Mouse (Mus musculus): ENCODE measurements around the gene Gm39115.
"Not testable (repeated sequence)": the region's sequence is repeated elsewhere in the genome, so short reads cannot be mapped to it uniquely, and the experiment has no call there.

Gm39115 gene

DNA sequence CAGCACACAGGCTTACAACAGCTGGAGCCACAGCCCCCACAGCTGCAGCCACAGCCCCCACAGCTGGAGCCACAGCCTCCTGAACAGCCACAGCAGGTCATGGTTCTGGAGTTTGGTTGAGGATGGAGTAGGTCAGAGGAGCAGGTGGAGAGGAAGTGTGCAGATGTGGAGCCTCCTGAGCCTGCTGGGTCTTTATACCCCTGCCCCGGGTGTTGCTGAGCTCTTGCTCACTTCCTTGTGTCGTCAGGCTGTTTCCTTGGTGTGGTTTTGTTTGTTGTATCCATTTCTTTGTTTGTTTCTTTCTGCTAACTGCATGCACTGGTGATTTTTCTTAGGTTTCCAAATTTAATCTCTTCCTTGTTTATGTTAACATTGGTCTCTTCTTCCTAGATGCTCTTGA lies at the start of gene Gm39115:
Gene Gm39115, minus strand, starts transcription at position 101 of the 400 bp plus-strand sequence.
- not testable (repeated sequence) for DNase-seq

DNA sequence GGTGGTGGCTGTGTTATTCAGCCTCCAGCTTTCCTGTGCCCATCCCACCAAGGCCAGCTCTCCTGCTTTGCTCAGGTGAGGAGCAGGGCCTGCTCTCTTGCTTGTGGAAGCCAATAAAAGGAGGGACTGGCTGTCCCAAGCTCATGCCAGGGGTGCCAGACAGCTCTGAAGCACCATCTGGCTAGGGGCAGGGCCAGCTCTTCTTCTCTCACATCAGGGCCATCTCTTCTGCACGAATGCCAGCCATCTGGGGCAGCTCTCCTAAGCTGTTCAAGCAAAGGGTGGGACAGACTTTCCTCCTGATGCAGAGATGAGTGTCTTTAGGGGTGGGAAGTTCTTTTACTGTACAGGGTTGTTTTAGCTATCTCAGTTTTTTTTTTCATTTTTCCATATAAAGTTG lies 45.2 kb upstream of the Gm39115 start:
- no peak for DNase-seq

DNA sequence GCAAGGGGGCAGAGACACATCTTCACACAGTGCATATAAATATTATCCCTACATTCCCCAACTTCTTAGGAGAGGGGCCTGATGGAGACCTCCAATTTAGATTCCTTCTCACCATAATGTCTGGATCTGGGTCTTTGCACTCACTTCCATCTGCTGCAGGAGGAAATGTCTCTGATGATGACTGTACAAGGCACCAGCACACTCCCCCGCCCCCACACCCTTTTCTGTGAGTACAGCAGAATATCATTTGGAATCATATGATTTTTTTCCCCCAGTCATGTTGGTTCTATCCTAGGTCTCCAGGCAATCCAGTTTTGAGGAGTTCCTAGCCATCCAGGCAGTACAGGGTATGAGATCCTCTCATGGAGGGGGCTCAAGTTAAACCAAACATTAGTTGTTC lies 42.9 kb upstream of the Gm39115 start:
- no peak for DNase-seq

DNA sequence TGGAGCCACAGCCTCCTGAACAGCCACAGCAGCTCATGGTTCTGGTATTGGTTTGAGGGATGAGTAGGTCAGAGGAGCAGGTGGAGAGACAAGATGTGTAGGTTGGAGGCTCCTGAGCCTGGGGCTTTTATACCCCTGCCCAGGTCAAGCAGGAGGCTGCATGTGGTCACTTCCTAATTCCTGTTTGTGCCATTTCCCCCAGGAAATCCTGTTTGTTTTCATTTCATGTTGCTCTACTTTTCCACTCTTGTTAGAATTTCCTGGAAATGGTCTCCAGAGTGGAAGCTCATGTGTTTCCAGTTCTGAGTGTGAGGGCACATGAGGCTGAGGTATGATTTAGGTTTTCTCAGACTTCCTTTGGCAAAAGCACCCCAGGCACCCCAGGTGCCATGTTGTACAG lies 40.1 kb upstream of the Gm39115 start, which contains the start of gene Krtap5-2:
Gene Krtap5-2, minus strand, starts transcription at position 101 of the 400 bp plus-strand sequence.
- DNase-seq: not testable (repeated sequence)

DNA sequence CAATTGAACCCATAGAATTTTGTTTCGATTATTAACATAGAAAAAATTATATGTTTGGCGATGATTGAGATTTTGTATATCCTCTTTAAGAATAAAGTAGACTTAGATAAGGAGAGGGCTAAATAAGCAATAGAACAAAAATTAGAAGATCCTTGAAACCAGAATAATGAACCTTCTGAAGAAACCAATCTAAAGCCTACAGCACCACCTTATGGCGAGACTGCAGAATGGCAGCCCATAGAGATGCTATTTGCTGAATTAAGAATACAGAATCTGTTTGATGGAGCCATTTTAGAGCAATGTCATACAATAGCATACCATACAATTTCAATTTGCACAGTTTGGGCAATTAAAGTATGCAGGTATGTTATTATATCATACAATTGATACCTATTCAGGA lies 34.0 kb upstream of the Gm39115 start:
- DNase-seq: no peak

DNA sequence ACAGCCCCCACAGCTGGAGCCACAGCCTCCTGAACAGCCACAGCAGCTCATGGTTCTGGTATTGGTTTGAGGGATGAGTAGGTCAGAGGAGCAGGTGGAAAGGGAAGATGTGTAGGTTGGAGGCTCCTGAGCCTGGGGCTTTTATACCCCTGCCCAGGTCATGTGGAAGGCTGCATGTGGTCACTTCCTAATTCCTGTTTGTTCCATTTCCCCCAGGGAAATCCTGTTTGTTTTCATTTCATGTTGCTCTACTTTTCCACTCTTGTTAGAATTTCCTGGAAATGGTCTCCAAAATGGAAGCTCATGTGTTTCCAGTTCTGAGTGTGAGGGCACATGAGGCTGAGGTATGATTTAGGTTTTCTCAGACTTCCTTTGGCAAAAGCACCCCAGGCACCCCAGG lies 29.8 kb upstream of the Gm39115 start, which contains the start of gene Gm4553:
Gene Gm4553, minus strand, starts transcription at position 101 of the 400 bp plus-strand sequence.
- not testable (repeated sequence) for DNase-seq

DNA sequence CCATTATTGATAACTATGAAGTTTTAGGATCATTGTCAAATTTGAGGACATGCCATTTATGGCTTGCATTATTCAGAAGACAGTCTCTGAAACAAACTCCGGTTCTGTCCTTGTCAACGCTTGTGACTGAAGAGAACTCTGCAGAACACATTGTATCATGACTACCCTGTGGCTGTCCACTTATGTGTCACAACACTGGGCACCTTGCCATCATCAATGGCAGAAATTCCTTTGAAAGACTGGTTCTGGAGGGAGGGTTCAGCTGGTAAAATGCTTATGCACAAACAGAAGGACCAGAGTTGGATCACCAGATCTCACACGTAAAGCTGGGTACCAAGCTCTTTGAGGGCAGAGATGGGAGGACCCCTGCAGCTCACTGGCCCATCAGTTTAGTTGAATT lies 23.5 kb upstream of the Gm39115 start:
- DNase-seq: no peak

DNA sequence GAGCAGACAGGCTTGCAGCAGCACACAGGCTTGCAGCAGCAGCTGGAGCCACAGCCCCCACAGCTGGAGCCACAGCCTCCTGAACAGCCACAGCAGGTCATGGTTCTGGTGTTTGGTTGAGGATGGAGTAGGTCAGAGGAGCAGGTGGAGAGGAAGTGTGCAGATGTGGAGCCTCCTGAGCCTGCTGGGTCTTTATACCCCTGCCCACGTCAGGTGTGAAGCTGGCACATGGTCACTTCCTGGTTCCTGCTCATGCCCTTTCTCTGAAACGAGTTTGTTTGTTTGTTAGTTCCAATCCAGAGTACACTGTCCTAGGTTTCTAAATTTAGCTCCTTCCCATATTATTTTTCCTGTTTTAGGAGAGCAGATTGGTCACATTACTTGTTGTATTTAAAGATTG lies 21.2 kb upstream of the Gm39115 start, which contains the start of gene Gm29735:
Gene Gm29735, minus strand, starts transcription at position 101 of the 400 bp plus-strand sequence.
- not testable (repeated sequence) for DNase-seq

DNA sequence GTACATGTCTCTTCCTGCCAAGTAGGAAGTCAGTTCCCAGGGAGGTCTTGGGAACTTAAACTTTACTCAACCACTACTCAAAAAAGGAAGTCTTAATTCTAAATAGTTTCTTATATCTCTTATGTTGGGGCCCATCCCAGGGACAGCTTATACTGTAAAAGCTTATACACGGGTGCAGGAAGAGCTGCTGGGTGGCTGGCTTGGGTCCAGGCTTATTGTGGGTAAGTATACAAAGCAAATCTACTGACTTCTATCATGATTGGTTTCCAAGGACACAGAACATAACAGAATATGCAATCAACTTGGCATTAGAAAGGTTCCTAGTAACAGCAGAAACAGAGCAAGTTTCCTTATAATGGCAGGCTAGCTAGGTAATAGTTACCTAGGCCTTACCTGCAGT lies 19.5 kb upstream of the Gm39115 start:
- no peak for DNase-seq

DNA sequence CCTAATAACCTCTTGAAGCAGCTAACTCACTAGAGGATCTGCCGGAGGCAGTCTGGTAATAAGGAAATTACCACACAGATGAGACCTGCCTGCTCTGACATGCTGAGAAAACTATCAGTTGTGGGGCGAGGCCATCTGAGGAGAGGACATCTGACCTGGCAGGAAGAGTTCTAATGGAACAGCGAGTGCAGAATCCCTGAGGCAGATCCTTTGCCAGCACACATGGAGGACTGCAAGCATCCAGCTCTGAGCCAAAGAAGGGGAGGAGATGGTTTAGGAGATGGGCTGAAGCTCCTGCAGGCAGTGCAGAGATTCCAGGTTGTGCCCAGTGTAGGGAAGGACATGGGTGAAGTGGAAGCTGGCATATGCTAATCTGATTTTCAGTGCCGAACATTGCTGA lies 16.4 kb upstream of the Gm39115 start:
- DNase-seq: no peak

DNA sequence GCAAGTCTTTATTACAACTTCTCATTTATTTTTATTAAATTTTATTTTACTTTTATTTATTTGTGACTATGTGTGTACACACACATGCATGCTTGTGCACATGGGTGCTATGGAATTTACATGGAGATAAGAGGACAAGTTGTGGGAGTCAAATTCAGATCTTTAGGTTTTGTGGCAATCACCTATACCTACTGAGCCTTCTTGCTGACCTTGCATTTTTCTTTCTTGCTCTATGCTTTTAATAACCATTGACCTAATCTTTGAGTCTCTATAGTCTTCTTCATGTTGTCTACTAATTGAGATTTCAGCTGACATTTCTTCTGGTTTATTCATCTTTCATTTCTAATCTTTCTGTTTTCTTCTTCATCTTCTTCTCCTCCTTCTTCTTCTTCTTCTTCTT lies 12.8 kb upstream of the Gm39115 start:
- no peak for DNase-seq

DNA sequence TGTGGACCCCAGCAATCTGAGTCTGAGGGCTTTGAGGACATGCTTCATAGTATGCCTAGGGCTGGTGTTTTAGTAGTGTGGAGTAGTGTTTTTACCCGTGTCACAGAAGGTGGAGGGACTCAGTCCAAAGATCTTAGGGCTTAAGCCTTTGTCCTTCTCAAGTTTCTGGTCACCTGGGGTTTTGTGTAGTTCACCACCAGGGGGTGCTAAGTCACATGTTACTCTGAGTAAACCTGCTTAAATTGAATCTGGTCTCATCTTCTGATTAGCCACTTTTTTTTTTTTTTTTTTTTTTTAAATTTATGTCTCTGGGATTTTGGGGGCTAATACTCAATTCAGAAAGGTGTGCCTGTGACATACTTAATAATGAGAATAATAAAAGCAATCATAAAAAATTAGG lies 10.2 kb upstream of the Gm39115 start:
- peak; percentile 15 for DNase-seq

DNA sequence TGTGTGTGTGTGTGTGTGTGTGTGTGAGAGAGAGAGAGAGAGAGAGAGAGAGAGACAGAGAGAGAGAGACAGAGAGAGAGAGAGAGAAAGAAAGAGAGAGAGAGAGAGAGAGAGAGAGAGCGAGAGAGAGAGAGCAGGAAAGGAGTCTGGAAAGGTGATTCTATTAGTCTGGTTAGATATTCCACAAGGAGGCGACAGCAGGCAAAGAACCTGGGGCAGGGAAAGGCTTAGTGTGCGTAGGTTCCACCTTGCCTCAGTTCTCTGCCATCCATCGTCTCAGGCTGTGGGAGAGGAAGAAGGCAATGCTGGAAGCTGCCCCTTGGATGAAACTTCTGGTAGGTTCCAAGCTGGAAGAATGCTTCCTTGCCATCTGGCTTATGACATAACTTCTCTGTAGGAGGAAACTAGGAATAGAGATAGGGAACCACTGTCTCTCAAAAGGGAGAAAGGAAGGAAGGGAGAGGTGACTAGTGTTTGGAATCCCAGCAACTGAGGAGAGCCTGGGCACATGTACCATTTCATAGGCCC lies 9.6 kb upstream of the Gm39115 start:
- DNase-seq: peak; percentile 11

DNA sequence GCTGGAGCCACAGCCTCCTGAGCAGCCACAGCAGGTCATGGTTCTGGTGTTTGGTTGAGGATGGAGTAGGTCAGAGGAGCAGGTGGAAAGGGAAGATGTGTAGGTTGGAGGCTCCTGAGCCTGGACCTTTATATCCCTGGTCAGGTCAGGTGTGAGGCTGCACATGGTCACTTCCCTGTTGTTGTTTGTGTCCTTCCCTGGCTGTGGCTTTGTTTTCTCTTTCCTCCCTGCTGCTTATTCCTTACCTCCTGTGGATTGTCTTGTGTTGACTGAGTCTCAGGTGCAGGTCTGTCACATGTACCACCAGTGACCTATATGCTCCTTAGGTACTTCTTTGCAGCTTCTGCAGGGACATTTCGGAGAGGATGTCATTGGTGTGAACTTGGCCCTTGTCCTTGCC lies 8.7 kb upstream of the Gm39115 start, which contains the start of gene Gm45337:
Gene Gm45337, minus strand, starts transcription at position 101 of the 400 bp plus-strand sequence.
- no peak for DNase-seq

DNA sequence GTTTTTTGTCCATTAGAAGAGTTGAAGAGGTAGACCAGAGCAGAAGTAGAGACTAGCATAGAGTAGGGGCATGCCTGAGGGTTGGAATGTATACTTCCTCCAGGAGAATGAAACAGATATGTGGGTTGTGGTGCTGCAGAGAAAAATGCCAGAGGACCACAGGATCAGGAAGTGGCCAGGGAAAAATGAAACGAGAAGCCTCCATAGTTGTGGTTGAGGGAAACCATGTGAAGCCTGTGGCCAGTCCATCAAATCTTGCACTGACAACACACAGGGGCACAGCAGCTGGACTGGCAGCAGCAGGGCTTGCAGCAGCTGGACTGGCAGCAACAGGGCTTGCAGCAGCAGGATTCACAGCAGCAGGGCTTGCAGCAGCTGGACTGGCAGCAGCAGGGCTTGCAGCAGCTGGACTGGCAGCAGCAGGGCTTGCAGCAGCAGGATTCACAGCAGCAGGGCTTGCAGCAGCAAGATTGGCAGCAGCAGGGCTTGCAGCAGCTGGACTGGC lies 7.7 kb upstream of the Gm39115 start:
- DNase-seq: not testable (repeated sequence)

DNA sequence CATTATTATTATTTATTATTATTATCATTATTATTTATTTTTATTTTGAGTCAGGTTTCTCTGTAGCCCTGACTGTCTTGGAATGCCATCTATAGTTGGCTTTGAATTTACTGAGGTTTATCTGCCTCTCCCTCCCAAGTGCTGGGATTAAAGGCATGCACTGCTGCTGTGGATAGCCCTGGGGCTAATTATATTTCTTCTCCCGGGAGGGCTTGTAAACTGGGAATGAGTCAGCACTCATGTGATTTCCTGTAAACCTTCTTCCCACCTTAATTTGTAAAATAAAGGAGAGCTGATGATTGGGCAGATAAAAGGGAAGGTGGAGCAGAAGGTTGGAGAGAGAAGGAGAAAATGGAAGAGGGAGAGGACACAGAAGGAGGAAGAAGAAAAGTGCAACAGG lies 4.9 kb upstream of the Gm39115 start:
- DNase-seq: no peak

DNA sequence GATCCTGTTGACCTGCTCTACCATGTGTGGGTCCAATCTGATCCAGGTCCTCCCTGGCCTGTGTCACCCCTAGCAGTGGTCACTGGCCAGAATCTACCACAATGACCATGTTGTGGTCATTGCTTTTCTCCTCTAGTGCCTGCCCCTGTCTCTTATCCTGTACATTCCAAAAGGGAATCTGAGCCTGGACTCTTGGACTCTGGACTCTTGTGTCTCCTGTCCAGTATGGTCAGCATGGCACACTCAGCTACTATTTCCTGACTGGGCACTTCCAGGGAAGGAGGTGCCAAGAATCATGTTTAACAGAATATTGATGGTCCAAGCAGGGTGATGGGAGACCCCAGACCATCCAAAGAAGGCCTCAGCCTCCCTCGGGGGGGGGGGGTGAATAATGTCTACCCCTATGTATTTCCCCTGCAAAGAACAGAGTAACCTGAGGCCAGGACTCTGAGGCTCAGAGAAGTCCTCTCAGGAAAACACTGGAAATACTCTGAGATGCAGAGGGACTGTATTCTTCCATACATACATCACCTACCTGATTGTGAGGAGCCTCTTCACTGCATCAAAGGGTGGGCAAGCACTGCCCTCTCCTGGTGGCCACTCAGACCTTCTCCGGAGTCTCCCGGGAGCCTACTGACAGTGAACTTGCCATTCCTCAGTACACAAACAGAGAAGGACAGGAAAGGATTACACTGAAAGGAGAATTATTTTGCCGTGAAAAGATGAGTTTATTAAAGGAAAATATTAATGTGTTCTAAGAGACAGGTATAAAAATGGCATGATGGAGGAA lies 1.4 kb downstream of the Gm39115 start:
- DNase-seq: peak; percentile 14

DNA sequence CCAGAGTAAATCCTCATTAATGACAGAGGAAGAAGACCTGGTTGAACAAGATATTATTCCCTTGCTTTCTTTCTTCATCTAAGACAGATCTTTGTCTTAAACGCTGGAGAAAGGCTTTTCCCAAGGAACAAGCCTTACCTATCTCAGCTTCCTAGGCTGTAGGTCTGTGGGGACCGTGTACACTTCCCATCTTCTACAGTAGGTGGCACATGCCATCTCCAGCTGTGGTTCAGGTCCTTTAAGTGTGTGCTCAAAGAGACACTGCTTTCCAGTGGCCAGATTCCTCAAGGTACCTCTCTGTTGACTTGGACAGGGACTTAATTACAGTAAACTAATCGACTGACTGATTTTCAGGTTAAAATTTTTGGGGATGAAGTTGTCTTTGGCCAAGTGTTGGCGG lies 7.0 kb downstream of the Gm39115 start:
- DNase-seq: no peak

DNA sequence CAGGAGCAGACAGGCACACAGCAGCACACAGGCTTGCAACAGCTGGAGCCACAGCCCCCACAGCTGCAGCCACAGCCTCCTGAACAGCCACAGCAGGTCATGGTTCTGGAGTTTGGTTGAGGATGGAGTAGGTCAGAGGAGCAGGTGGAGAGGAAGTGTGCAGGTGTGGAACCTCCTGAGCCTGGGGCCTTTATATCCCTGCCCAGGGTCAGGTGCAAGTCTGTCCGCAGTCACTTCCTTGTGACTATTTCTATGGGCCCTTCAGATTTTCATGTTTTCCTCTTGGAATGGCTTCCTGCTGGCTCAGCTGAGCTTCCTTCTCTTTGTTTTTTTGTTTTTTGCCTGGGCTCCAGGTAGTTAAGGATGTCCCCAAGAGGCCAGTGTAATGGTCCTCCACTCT lies 15.2 kb downstream of the Gm39115 start, which contains the start of gene Gm45618:
Gene Gm45618, minus strand, starts transcription at position 101 of the 400 bp plus-strand sequence.
- not testable (repeated sequence) for DNase-seq

DNA sequence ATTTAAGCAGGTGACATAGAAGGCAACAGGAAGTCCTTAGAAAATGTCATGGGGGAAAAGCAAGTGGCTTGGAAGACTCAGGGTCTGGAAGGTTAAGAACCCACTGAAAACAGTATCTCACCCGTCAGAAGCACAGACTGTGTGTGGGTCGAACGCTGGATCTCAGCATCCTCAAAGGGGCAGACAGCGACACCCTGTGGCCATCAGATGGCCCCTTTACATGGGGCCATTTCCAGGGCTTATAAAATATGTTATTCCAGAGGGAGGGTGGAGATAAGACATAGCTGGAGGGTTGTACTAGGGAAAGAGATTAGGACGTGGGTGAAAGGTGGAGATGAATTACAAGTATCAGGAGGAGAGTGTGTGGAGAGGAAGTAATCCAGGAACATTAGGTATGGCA lies 16.2 kb downstream of the Gm39115 start:
- DNase-seq: no peak

DNA sequence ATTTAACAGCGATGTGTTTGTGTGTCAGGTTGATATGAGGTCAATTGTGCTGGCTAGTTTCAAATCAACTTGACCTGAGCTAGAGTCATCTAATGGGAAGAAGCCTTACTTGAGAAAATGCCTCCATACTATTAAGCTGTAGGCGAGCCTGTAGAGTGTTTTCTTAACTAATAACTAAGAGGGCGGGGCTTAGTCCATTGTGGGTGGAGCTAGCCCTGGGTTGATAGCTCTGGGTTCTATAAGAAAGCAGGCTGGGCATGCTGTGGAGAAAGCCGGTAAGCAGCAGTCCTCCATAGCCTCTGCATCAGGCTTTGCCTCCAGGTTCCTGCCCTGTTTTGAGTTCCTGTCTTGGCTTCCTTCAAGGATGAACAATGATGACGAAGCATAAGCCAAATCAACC lies 31.1 kb downstream of the Gm39115 start:
- DNase-seq: no peak

DNA sequence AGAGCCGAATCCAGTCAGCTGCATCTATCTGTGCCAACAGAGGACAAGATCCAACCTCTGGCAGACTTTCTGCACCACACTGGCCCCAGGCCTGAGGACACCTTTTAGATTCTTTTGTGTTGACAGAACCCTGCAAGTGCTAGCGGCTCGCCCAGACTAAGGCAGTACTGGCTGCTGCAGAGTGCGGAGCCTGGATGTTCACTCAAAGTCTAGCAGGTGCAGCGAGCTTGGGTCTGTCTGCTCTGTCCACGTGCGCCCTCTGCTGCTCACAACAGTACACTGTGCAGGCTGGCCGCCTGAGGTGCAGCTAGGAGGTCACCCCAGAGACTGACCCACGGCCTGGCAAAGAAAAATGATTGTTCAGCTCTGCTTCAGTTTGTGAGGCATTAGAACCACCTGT lies 38.1 kb downstream of the Gm39115 start:
- DNase-seq: peak; percentile 78

DNA sequence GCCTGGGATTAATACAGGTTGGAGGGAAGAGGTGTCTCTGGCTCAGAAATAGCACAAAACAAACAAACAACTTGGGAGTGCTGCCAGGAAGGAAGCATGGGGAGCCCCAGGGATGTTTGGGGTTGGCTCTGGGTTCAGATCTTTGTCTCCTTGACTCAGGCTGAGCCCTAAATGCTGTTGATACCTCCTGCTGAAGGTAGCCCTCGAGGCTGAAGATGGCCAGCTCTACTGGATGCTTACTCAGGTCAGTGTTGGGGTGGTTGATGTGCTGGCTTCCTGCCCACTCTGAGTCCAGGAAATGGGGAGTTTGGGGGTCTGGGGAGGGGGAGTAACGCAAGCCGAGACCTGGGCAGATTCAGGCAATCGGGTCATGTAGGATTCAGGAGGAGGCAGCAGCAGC lies 39.1 kb downstream of the Gm39115 start:
- DNase-seq: no peak

All from right cerebral cortex, postnatal 25 days (tissue).